Mouse (Mus musculus): ENCODE results near the gene Tlr8. TPM values are rescaled to one million over a fixed set of nuclear protein-coding genes. Genes with fewer than 3 reads are reported as not detected.
"Not testable (repeated sequence)": the region's sequence is repeated elsewhere in the genome, so short reads cannot be mapped to it uniquely, and the experiment has no call there.

Gene Tlr8
- 0.18 and 0.26 TPM in 2 replicates for polyA plus RNA-seq (2015; fragmentation: Nextera tagmentation; extraction: Ambion mirVana)

DNA sequence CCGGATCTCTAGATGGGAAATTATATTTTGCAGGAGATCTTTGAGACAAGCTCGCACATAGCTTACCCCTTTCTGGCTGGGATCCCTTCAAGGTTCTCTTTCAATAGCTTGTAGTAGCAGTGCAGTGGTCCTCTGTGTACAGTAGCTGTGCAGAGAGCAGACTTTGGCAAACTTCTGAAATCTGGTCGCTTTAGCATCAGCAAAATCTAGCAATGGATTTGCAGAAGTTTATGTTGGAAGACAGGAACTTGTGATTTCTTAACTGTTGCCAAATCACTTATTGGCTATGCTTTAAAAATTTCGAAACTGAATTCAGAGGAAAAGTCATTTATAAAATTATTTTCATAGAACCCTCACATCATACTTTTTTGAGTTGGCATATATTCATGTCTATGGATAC, at the start of gene Tlr8:
Tlr8 (minus strand) TSS at position 244 of the 400 bp plus-strand sequence.
- Histone ChIP-seq H3K36me3 (ENCODE audit: insufficient read depth, low read length) (no peaks in the 10 kb centered on the region), H3K9me3 (replicated peaks; ENCODE audit: low read length) (no peaks in the 10 kb centered on the region), H3K4me1 (replicated peaks; ENCODE audit: insufficient read depth, low read length) (no peaks in the 10 kb centered on the region), H3K4me2 (ENCODE audit: low read length) (no peak within 1 kb of the TSS), H3K27ac (no peak within 1 kb of the TSS), H3K4me3 (replicated peaks; ENCODE audit: low read depth, low read length) (no peak within 1 kb of the TSS), H3K27me3 (ENCODE audit: insufficient read depth, low read length) (no peaks in the 10 kb centered on the region), H3K9ac (ENCODE audit: low read depth, low read length) (no peak within 1 kb of the TSS)
- 73% methylated on average over 4 of the region's 4 CpGs for WGBS
- ATAC-seq (replicated peaks; ENCODE audit: low FRiP score, low read depth) (no peak), DNase-seq (ENCODE audit: low spot score) (no peak)
- no peak for TF ChIP-seq CTCF (IDR thresholded peaks at IDR 0.05; ENCODE audit: low read depth)

DNA sequence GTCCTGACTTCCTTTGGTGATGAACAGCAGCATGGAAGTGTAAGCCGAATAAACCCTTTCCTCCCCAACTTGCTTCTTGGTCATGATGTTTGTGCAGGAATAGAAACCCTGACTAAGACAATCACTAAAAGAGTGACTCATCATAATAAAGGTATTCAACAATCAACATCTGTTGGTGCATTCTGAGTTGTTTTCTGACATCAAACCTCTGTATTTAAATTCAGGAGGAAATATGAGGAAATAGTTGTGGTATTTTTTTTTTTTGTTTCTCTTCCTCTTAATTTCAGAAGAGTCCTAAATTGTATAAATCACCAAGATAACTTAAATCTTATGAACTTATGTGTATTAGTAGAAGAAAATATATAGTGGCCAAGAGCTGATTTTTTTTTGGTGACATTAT, 37.9 kb upstream of the Tlr8 start:
- H3K4me2 ChIP-seq (ENCODE audit: low read length); H3K4me3 ChIP-seq (replicated peaks; ENCODE audit: low read depth, low read length); H3K27ac ChIP-seq; H3K27me3 ChIP-seq (ENCODE audit: insufficient read depth, low read length); H3K9ac ChIP-seq (ENCODE audit: low read depth, low read length); DNase-seq (ENCODE audit: low spot score); ATAC-seq (replicated peaks; ENCODE audit: low FRiP score, low read depth); H3K36me3 ChIP-seq (ENCODE audit: insufficient read depth, low read length); H3K4me1 ChIP-seq (replicated peaks; ENCODE audit: insufficient read depth, low read length); H3K9me3 ChIP-seq (replicated peaks; ENCODE audit: low read length): not testable (repeated sequence)
- WGBS, result no CpG with 5 or more reads among the region's 1 CpGs

DNA sequence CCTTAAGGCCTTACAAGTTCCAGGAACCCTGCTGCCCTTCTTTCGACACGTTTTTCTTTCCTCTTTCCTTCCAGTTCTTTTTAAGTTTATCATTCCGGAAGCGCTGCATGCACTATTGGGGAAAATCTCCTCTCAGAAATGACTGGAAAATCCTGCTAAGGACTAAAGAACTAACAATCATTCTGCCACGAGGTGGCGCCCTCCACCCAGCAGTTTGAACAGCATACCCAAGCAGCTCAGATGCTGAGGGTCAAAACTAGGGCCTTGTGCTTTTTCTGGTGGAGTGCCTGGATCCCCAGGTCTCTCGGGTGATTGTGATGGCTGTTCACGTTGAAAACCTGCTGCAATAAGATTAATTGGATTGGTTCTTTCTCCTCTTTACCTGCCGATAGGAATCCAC, 12.8 kb upstream of the Tlr8 start:
- no peaks in the 10 kb centered on the region for H3K27me3 ChIP-seq (ENCODE audit: insufficient read depth, low read length)
- peak; percentile 84 for TF ChIP-seq CTCF (IDR thresholded peaks at IDR 0.05; ENCODE audit: low read depth)
- DNase-seq (ENCODE audit: low spot score) (peak; percentile 70), ATAC-seq (replicated peaks; ENCODE audit: low FRiP score, low read depth) (no peak)
- H3K36me3 ChIP-seq (ENCODE audit: insufficient read depth, low read length), result no peaks in the 10 kb centered on the region
- no peaks in the 10 kb centered on the region for H3K9me3 ChIP-seq (replicated peaks; ENCODE audit: low read length)
- WGBS, result 22% methylated on average over 9 of the region's 9 CpGs
- H3K27ac ChIP-seq, result no peak overlapping the region
- no peaks in the 10 kb centered on the region for H3K4me1 ChIP-seq (replicated peaks; ENCODE audit: insufficient read depth, low read length)
- no peak overlapping the region for H3K9ac ChIP-seq (ENCODE audit: low read depth, low read length)
- peak overlapping the region; percentile 37 for H3K4me2 ChIP-seq (ENCODE audit: low read length)
- peak overlapping the region; percentile 8; the same call in 1 of the 2 replicates for H3K4me3 ChIP-seq (replicated peaks; ENCODE audit: low read depth, low read length)

DNA sequence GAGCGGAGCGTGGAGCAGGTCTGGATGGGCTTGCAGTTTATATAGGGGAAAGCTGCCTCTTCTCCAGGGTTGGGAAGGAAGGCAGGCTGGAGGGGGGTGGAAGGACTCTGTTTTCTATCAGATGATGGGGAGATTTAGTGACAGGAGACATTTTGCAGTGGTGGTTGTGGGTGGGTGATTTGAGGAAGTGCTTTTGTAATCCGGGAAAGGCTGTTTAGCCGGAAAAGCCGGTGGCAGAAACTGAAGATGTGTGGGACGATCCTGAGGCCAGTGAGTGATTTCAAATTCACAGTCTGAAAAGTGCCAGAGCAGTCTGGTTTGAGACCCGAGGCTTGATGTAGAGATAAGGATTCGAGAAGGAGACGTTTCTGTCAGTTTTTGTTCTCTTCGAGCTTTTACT, 12.4 kb upstream of the Tlr8 start:
- Histone ChIP-seq H3K4me2 (ENCODE audit: low read length) (peak overlapping the region; percentile 37), H3K36me3 (ENCODE audit: insufficient read depth, low read length) (no peaks in the 10 kb centered on the region), H3K4me1 (replicated peaks; ENCODE audit: insufficient read depth, low read length) (no peaks in the 10 kb centered on the region), H3K9me3 (replicated peaks; ENCODE audit: low read length) (no peaks in the 10 kb centered on the region), H3K27ac (no peak overlapping the region), H3K4me3 (replicated peaks; ENCODE audit: low read depth, low read length) (peak overlapping the region; percentile 8; the same call in 1 of the 2 replicates), H3K9ac (ENCODE audit: low read depth, low read length) (no peak overlapping the region), H3K27me3 (ENCODE audit: insufficient read depth, low read length) (no peaks in the 10 kb centered on the region)
- ATAC-seq (replicated peaks; ENCODE audit: low FRiP score, low read depth) (no peak), DNase-seq (ENCODE audit: low spot score) (peak; percentile 1)
- WGBS, result 58% methylated on average over 10 of the region's 10 CpGs
- no peak for TF ChIP-seq CTCF (IDR thresholded peaks at IDR 0.05; ENCODE audit: low read depth)

DNA sequence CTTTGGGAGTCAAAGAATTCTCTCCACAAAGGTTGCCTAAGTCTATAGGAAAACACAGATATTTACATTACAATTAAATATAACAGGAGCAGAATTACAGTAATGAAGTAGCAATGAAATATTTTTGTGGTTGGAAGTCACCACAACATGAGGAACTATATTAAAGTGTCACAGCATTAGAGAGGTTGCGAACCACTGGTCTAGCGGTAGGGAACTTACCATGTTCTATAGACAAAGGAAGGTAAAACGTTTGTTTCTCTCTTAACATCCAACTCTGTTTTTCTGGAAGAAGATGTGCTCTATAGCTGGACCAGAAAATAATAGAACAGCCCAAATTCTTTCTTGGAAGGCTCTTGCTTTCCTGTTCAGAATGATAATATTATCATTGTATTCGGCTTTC, 599 bp downstream of the Tlr8 start:
- no peak overlapping the region for H3K9ac ChIP-seq (ENCODE audit: low read depth, low read length)
- DNase-seq (ENCODE audit: low spot score) (no peak), ATAC-seq (replicated peaks; ENCODE audit: low FRiP score, low read depth) (no peak)
- H3K4me2 ChIP-seq (ENCODE audit: low read length), result no peak overlapping the region
- H3K27ac ChIP-seq, result no peak overlapping the region
- 80% methylated on average over 4 of the region's 4 CpGs for WGBS
- H3K4me3 ChIP-seq (replicated peaks; ENCODE audit: low read depth, low read length), result no peak overlapping the region
- TF ChIP-seq CTCF (IDR thresholded peaks at IDR 0.05; ENCODE audit: low read depth), result no peak
- no peaks in the 10 kb centered on the region for H3K9me3 ChIP-seq (replicated peaks; ENCODE audit: low read length)
- no peaks in the 10 kb centered on the region for H3K36me3 ChIP-seq (ENCODE audit: insufficient read depth, low read length)
- H3K27me3 ChIP-seq (ENCODE audit: insufficient read depth, low read length), result no peaks in the 10 kb centered on the region
- H3K4me1 ChIP-seq (replicated peaks; ENCODE audit: insufficient read depth, low read length), result no peaks in the 10 kb centered on the region

DNA sequence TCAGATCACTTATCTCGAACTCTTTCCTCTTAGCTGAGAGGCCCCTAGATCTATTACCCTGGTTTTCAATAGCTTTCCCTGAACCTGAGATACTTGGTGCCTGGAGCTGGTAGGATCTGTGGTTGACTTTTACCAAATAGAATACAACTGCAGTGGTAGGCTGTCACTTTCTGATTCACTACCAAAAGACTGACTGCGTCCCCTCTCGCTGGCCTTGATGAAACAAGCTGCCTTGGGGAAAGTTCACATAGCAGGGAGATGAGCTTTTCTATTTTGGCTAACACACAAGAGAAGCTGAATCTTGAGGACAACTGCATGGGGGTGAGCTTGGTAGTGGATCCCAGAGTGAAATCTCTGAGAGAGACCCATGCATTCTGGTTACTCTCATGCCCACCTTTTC, 22.4 kb downstream of the Tlr8 start:
- no peak for TF ChIP-seq CTCF (IDR thresholded peaks at IDR 0.05; ENCODE audit: low read depth)
- Histone ChIP-seq H3K4me2 (ENCODE audit: low read length) (no peak overlapping the region), H3K27ac (no peak overlapping the region), H3K4me3 (replicated peaks; ENCODE audit: low read depth, low read length) (no peak overlapping the region), H3K36me3 (ENCODE audit: insufficient read depth, low read length) (no peaks in the 10 kb centered on the region), H3K27me3 (ENCODE audit: insufficient read depth, low read length) (no peaks in the 10 kb centered on the region), H3K9me3 (replicated peaks; ENCODE audit: low read length) (no peaks in the 10 kb centered on the region), H3K9ac (ENCODE audit: low read depth, low read length) (no peak overlapping the region), H3K4me1 (replicated peaks; ENCODE audit: insufficient read depth, low read length) (no peaks in the 10 kb centered on the region)
- DNase-seq (ENCODE audit: low spot score) (no peak), ATAC-seq (replicated peaks; ENCODE audit: low FRiP score, low read depth) (no peak)
- 91% methylated on average over 3 of the region's 3 CpGs for WGBS

DNA sequence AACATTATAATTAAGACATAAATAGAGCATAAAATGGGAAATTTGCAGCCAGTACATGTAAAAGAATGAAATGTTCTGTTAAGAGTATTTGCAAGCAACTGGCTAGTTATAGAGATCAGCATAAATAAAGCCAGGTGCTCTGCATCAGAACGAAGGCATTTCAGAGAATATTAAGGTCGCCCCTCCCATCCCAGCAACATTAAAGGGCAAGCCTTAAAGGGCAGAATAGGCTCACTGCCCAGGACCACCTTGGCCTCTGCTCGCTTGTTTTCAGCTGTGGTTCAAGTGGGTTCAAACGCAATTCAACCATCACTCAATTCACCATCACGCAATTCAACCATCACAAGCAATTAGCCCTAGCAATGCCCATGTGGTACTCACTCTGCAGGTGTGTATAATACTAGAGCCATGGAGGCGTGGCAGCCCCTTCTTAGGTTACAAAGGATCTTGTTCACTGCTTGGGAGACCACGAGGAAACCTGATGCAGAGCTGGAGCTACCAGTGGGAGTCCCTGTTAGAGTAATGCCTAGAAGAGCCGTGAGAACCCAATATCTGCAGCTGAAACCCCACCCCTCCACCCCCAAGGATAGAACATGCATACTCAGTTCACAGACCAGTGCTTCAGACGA, 24.7 kb downstream of the Tlr8 start:
- Histone ChIP-seq H3K27me3 (ENCODE audit: insufficient read depth, low read length) (no peaks in the 10 kb centered on the region), H3K4me1 (replicated peaks; ENCODE audit: insufficient read depth, low read length) (no peaks in the 10 kb centered on the region), H3K9ac (ENCODE audit: low read depth, low read length) (no peak overlapping the region), H3K4me3 (replicated peaks; ENCODE audit: low read depth, low read length) (no peak overlapping the region), H3K36me3 (ENCODE audit: insufficient read depth, low read length) (no peaks in the 10 kb centered on the region), H3K9me3 (replicated peaks; ENCODE audit: low read length) (no peaks in the 10 kb centered on the region), H3K4me2 (ENCODE audit: low read length) (no peak overlapping the region), H3K27ac (no peak overlapping the region)
- no peak for TF ChIP-seq CTCF (IDR thresholded peaks at IDR 0.05; ENCODE audit: low read depth)
- ATAC-seq (replicated peaks; ENCODE audit: low FRiP score, low read depth), result peak; percentile 88
- peak; percentile 24 for DNase-seq (ENCODE audit: low spot score)
- 41% methylated on average over 9 of the region's 9 CpGs for WGBS
